Mouse (Mus musculus) adrenal gland, adult 18-20 months (tissue): ENCODE measurements around the gene Cish. TPM values are rescaled to one million over a fixed set of nuclear protein-coding genes. Genes with fewer than 3 reads are reported as not detected.
A peak's percentile ranks its signal among the peaks of the same experiment; 100 is the strongest.

Source experiments
- DNase-seq, 2 experiments: peaks; one replicate each; pipeline ENCODE4 v3.0.0; 2021 to 2022; ENCODE audit warnings: low spot score in 2 of 2
- total RNA-seq, 2 experiments: library from RNA; stranded (reverse); gene quantifications; 1 replicate in 1 of 2; 2 replicates in 1 of 2; pipeline ENCODE4 v1.2.3; 2021

The Cish gene
- total RNA-seq, 2 experiments from 2014 or later, result 7.9 to 9.9 TPM

- no peak for DNase-seq
Measured at GRCm38 (mm10) chr9:107275710-107276109, 20.1 kb upstream of the Cish start.

GRCm38 (mm10) chr9:107277603-107278002 is 18.2 kb upstream of the Cish start:
- peak in 1 of 2 experiments; percentile 52 for DNase-seq

GRCm38 (mm10) chr9:107278126-107278525 is 17.7 kb upstream of the Cish start:
- DNase-seq, result no peak

- peak in 1 of 2 experiments; percentile 63 for DNase-seq
Measured at GRCm38 (mm10) chr9:107278527-107279377, 17.1 kb upstream of the Cish start.

- DNase-seq, result no peak
Measured at GRCm38 (mm10) chr9:107279378-107280321, 16.2 kb upstream of the Cish start.

GRCm38 (mm10) chr9:107280322-107281027 is 15.4 kb upstream of the Cish start:
- DNase-seq, result no peak

- no peak for DNase-seq
Measured at GRCm38 (mm10) chr9:107281241-107281987, 14.4 kb upstream of the Cish start.

GRCm38 (mm10) chr9:107282951-107283350 is 12.9 kb upstream of the Cish start:
- DNase-seq, result no peak

GRCm38 (mm10) chr9:107285009-107285408 is 10.8 kb upstream of the Cish start:
- DNase-seq, result no peak

GRCm38 (mm10) chr9:107287294-107287693 is 8.5 kb upstream of the Cish start:
- no peak for DNase-seq

GRCm38 (mm10) chr9:107288105-107288650 is 7.6 kb upstream of the Cish start:
- DNase-seq, result no peak

GRCm38 (mm10) chr9:107288711-107289110 is 7.1 kb upstream of the Cish start:
- DNase-seq, result no peak

- peak; percentile 78 to 79 for DNase-seq
Measured at GRCm38 (mm10) chr9:107289211-107290076, 6.4 kb upstream of the Cish start, which contains the start of gene Mapkapk3. TSS of gene Mapkapk3 (minus strand) at chr9:107289877.

GRCm38 (mm10) chr9:107290897-107291296 is 4.9 kb upstream of the Cish start:
- peak; percentile 89 to 90 for DNase-seq

GRCm38 (mm10) chr9:107294249-107294648 is 1.6 kb upstream of the Cish start:
- peak; percentile 81 to 85 for DNase-seq

- no peak for DNase-seq
Measured at GRCm38 (mm10) chr9:107295616-107296015, 210 bp upstream of the Cish start.

- DNase-seq, result no peak
Measured at GRCm38 (mm10) chr9:107296041-107296440, 215 bp downstream of the Cish start.

- peak; percentile 91 to 96 for DNase-seq
Measured at GRCm38 (mm10) chr9:107296501-107296965, 707 bp downstream of the Cish start.

- DNase-seq, result no peak
Measured at GRCm38 (mm10) chr9:107297059-107297458, 1.2 kb downstream of the Cish start.
